Mouse (Mus musculus): Measurements from ENCODE around the gene Hbs1l.

The Hbs1l gene

DNA sequence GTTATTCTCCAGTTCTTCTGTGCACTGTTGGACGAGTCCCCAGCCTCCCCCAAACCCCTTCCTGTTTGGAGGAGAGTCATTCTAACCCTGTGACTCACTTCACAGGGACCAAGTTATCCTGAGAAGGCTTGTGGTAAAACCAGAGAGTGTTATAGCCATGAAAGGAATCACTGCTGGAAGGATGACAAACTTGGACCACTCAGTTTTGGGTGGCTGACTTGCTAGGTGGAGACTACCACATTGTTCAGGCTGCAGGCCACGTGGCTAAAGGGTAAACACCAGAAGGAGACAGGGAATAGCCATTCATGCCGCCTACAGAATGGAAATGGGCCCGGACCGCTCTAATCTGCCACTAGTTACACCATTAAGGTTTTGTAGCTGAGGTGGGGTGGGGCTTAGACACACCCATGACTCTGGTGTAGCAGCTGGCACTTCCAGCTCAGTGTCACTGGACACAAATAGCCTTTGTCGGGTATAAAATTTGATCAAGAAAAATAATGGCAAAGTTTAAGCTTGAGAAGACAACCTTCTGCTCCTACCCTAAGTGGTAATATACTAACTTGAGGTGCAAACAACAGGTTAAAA, 115.9 kb downstream of the Hbs1l start:
- DNase-seq = no peak

DNA sequence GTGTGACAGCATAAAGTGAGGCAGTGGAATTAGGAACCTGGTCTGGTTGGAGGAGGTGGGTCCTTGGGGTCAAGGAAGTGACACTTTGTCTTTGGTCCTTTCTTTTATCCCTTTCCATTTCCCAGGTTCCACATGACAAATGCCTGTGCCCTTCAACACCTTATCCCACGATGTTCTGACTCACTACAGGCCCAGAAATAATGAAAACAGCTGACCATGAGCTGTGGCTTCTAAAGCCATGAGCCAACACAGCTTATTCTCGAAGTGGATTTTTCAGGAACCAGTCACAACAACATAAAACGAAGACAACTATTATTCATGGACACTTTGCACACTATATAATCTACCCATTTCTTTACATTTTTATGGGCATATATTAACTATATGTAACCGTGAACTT, 119.3 kb downstream of the Hbs1l start:
- no peak for DNase-seq

DNA sequence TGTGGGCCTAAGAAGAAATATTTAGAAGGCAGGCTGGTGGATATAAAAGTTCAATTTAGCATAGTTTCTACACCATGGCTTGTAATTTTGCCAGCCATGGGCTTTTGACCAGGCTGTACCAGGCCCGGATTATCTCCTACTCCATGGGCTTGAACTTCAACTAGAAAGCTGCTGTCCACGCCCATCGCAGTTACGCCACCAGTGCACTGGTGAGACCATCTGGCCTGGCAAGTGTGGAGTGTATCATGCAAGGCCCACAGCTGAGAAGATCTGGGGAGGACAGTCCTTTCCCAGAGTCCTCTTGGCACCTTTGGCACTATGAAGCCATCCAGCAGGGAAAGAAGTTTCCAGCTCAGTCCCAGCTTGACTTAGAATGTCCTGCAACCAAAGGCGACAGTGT, 120.4 kb downstream of the Hbs1l start:
- DNase-seq = no peak

Measured in right cerebral cortex, postnatal 4 days (tissue).